Mouse (Mus musculus) telencephalon, adult 2 months (tissue): ENCODE data around the gene Kif2c.
"Not testable (repeated sequence)": the region's sequence is repeated elsewhere in the genome, so short reads cannot be mapped to it uniquely, and the experiment has no call there.

Experiments
- DNase-seq: peaks from one replicate; pipeline ENCODE4 v3.0.0-alpha.2; 2011; ENCODE audit warnings: low read depth, low spot score

The Kif2c gene

DNA sequence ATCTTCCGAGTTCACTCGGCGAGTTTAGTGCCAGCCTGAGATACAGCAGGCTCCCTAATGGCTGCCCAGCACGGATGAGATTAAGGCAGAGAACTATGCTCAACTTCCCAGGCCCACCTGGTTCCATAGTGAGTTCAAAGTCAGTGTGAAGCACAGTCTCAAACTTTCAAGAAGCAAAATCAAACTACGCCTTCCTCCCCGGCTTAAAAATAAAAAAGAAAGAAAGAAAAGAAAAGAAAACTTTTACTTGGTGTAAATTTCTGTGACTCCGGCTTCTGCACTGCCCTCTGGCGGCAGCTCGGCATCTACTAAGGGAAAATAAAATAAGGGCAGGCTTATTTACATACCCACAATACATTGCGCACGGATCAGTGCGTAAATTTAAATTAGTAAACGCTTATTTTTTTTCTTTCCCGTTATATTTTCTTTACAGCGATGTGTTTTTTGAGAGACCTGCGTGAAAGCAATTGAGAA is 7.0 kb upstream of the Kif2c start:
- DNase-seq, result peak; percentile 74

- DNase-seq, result no peak
Observed at GRCm38 (mm10) chr4:117188969-117189368, 6.5 kb upstream of the Kif2c start.

GRCm38 (mm10) chr4:117182759-117183096 is 289 bp upstream of the Kif2c start:
- not testable (repeated sequence) for DNase-seq

DNA sequence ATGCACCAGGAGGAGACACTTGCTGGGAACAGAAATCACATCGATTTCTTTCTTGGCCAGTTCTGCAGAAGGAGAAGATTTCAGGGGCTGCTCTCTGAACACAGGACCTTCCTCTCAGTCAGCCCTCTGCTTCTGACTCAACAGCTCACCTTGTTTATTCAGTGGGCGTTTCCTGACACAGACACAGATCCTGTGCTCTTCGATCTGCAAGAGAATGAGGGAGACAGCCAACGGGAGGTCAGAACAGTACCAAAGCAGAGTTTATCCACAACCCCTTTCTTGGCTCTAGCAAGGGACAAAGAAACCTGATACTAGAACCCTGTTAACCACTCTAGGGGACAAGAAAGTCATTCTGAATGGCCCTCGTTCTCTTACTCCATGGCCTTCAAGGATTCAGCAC is 12.5 kb downstream of the Kif2c start:
- DNase-seq, result no peak

DNA sequence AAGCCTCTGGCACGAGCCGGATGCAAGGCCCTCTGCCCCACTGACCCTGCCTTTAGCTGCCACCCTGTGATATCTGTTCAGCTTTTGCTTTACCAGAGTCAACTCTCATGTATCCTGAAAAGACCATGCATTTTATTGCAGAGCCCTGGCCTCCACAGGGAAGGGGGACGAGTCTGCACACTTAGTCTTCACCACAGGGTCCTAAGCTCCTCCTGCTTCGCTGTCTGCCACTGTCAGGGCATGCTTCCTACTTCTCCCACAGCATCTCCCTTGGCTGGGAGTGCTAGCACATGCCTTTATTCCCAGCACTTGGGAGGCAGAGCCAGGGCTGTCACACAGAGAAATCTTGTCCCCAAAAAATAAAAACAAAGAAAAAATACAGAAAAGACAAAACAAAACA is 21.3 kb downstream of the Kif2c start:
- no peak for DNase-seq

DNA sequence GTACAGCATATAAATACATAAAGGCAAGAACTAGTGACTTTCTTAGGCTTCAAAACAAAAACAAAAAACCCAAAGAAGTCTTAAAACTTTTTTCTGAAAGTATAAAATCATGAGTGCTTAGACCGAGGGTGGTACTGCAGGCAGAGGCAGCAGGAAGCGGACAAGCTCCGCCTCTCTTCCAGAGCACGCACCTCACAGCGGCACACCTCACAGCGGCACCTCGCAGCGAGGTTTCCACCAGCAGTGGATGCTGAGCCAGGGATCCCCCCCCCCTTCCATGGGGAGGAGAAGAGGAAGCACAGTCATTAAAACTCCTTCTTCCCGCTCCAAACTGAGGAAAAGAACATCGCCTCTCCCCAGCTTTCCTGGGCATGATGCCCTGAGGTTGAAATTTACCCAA is 22.8 kb downstream of the Kif2c start:
- no peak for DNase-seq

DNA sequence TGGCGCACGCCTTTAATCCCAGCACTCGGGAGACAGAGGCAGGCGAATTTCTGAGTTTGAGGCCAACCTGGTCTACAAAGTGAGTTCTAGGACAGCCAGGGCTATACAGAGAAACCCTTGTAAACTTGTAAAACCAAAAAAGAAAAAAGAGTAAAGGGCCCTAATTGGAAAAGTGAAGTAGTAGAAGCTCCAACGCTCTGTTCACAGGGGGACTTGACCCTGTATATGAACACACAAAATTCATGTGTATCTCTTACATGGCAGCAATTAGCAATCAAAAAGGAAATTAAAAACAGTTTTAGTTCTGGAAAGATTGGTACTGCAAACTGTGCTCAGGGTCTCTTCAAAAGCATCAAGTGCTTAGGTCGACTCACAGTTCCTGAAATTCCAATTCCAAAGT is 26.1 kb downstream of the Kif2c start:
- no peak for DNase-seq

GRCm38 (mm10) chr4:117155792-117156355 is 26.6 kb downstream of the Kif2c start, which contains the start of gene Rps8:
Gene Rps8 (minus strand): TSS chr4:117156243.
- DNase-seq, result peak; percentile 83

- DNase-seq, result no peak
Observed at GRCm38 (mm10) chr4:117155020-117155791, 27.2 kb downstream of the Kif2c start.

DNA sequence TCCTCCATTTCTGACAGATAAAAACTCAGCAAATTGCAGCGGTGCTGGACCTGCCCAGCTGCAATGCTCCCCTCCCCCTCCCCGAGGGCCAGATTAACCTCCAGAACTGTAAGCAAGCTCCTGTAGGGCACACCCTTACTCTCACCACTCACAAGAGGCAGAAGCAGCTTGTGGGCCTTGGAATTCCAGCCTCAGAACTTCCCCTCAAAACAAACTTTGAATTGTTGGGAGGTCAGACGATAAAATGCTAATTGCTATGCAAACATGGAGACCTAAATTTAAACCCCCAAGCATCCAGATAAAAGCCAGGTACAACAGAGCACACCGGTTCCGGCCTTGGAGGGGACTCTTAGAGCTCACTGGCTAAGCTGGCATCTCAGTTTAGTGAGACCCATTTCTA is 29.7 kb downstream of the Kif2c start:
- no peak for DNase-seq

GRCm38 (mm10) chr4:117151416-117151815 is 31.0 kb downstream of the Kif2c start:
- DNase-seq, result no peak

- DNase-seq, result no peak
Observed at GRCm38 (mm10) chr4:117150212-117150733, 32.2 kb downstream of the Kif2c start.

- no peak for DNase-seq
Observed at GRCm38 (mm10) chr4:117149291-117150211, 32.9 kb downstream of the Kif2c start.

GRCm38 (mm10) chr4:117148815-117149214 is 33.6 kb downstream of the Kif2c start:
- no peak for DNase-seq

DNA sequence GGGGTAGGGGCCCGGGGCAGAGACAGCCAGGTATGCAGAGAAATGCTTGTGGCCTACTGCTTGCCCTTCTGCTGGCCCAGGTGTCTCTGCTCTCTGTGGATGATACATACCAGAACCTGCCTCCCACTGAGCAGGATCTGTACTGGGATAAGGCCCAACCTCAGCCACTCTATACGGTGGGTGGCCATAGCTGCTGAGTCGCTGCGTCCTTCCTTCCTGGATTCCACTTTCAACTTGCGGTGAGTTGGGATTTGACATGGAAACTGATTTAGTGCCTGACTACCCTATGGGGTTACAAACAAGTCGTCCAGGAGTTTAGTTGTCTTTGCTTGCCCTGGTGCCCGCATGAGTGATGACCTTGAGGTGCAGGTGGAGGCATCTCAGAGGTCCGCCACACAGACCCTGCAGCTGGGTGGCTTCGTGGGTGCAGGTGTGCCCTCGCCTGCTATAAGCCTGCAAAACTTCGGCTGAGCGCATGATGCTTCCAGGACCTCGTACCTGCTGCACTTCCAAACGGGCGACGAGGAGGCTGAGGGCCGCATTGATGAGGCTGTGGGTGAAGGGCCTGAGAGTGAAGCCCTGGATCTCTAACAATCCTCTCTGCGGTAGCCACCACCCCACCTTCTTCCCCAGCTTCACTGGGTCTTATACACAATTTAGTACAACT is 34.3 kb downstream of the Kif2c start:
- no peak for DNase-seq

GRCm38 (mm10) chr4:117146176-117146575 is 36.3 kb downstream of the Kif2c start:
- no peak for DNase-seq

DNA sequence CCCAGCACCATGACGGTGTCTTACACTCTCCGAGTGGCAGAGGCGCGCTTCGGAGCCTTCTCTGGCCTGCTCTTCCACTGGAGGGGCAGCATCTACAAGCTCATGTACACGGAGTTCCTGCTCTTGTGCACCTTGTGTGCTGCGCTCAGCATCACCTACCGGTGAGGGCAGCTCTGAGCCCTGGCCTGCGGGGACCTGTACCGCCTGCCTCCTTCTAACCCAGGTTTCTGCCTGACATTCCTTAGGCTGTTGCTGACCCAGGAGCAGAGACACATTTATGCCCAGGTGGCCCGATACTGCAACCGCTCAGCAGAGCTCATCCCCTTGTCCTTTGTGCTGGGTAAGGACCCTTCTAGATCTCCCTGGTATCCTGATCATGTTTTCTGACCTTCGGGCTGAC is 37.2 kb downstream of the Kif2c start:
- DNase-seq, result no peak

GRCm38 (mm10) chr4:117143023-117143422 is 39.4 kb downstream of the Kif2c start:
- no peak for DNase-seq

GRCm38 (mm10) chr4:117140613-117141012 is 41.8 kb downstream of the Kif2c start:
- no peak for DNase-seq

DNA sequence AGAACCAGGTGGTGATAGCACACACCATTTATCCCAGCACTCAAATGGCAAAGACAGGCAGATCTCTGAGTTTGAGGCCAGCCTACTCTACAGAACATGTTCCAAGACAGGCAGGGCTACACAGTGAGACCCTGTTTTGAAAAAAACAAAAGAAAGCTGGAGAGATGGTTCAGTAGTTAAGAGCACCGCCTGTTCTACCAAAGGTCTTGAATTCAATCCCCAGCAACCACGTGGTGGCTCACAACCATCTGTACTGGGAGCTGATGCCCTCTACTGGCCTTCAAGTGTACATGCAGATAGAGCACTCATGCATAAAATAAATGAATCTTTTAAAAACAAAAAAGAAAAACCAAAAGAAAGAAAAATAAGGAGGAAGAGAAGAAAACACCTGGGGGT is 43.2 kb downstream of the Kif2c start:
- DNase-seq, result no peak
